Mouse (Mus musculus) kidney, embryonic 16.5 days (tissue): Measurements from ENCODE around the gene Ndn. TPM values are rescaled to one million over a fixed set of nuclear protein-coding genes. Genes with fewer than 3 reads are reported as not detected.

ENCODE experiments used
- polyA plus RNA-seq: library from polyadenylated mRNA; unstranded; fragments of >200 nt; fragmentation: Nextera tagmentation; extraction: Ambion mirVana; gene quantifications from 2 replicates; pipeline ENCODE4 v1.2.1, GENCODE M21; 2015

The Ndn gene
- polyA plus RNA-seq, 1 experiment from 2014 or later: 81.6 TPM

Other genes starting within 250 kb of the Ndn start
- 0.74 and 1.1 TPM in 2 replicates for gene Magel2, start 30.4 kb downstream of the Ndn start, polyA plus RNA-seq
- 5.1 and 5.2 TPM in 2 replicates for gene Mkrn3, start 73.6 kb downstream of the Ndn start, polyA plus RNA-seq
- 24.2 and 25.4 TPM in 2 replicates for gene Peg12, start 117.9 kb downstream of the Ndn start, polyA plus RNA-seq